Mouse (Mus musculus) heart, adult 18-20 months (tissue): ENCODE data around the gene Krt32. TPM values are rescaled to one million over a fixed set of nuclear protein-coding genes. Genes with fewer than 3 reads are reported as not detected.

ENCODE experiments used
- DNase-seq, 2 experiments: peaks; one replicate each; pipeline ENCODE4 v3.0.0; 2021 to 2022; ENCODE audit warnings: mixed read lengths in 1 of 2
- long read RNA-seq, 2 experiments: library from polyadenylated mRNA; stranded (forward); transcript quantifications; one replicate each; pipeline ENCODE4 v2.0.0; 2021
- total RNA-seq, 2 experiments: library from RNA; stranded (reverse); gene quantifications; 2 replicates each; pipeline ENCODE4 v1.2.3; 2021

Gene Krt32
- total RNA-seq = not detected
- long read RNA-seq, experiment 1 = 0 reads
- long read RNA-seq, experiment 2 = 0 reads

DNA sequence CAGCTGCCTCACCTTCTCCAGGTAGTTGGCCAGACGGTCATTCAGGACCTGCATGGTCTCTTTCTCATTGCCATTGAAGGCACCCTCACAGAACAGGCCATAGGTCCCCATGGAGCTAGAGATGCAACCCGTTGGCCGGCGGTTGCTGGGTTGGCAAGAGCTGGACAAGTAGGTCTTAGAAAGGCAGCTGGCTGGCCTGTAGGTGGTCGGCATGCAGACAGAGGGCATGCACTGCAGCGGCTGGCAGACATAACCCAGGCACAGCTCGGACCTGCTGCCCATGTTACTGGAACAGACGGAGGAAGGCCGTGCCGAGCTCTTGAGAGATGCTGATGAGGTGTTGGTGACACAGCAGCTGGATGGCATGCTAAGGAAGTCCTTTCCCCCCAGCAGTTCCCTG, at the start of gene Krt32:
TSS of gene Krt32 (minus strand) at position 366 of the 400 bp plus-strand sequence.
- no peak for DNase-seq

DNA sequence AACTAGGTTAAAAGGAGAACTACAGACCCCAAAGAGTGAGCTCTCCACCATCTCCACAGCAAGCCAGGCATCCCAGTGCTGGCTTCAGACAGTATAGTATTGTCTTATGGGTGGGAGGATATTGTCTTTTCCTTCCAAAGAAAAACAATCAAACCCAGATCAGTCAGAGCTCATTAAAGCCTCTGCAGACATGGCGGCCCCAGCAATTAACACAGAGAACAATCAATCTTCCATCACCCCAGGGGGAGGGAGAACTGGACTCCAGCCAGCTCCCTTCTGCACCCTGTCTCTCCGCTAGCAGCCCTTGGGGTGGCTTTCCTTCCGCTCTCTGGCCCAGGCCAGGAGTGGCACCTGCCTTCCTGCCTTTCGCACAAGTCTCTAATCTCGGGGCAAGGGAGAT, 49.7 kb upstream of the Krt32 start:
- no peak for DNase-seq

DNA sequence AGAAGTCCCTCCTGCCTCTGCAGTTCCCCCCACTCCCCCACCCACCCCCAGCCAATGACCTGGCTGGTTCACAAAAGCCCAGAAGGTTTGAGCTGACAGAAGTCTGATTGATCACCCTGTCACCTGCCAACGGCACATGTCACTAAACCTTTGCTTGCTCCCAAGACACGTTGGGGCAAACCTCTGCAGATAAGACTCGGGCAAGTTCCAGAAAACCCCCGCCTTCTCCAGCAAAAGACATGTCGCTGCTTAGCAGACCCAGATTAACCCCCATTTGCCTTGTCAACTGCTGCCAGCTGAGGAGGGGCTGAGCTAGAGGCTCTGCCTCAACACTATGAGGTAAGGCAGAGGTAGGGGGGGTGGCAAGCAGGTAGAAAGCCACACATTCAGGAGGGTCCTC, 48.5 kb upstream of the Krt32 start:
- no peak for DNase-seq

DNA sequence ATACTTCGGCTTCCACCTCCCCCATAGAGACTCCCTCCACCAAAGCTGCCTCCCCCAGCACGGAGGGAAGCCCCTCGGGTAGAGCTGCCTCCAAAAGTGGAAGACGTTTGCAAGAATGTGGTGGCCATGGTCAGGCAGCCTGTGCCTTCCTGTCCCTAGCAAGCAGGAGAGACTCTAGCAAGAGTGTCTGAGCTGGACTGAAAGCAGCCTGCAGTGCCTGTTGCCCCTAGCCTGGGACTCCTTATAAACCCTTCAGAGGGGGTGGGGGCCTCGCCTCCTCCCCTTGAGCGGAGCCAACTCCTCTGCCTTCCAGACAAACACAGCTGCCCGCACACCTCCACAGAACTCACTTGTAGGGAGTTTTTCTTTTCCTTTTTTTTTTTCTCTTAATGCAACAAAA, 47.7 kb upstream of the Krt32 start, which contains the start of gene Krt15:
TSS of gene Krt15 (minus strand) at position 198 of the 400 bp plus-strand sequence.
- DNase-seq = no peak

DNA sequence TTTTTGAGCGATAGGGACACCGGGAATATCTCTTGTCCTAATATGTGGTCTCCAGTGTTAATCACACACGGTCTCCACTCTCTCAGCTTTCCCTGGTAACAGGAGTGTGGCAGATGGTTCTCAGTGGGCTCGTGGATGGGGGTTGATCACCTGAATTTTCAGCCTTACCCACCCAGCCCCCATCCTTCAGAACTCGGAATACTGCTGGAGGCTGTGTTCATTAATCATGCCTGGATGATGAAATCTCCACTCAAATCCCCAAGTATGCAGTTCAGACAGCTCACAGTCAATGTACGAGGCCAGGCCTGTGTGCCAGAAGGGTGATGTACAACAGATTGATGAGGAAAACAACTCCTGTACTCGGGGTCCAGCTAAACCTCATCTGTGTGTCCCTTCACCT, 36.9 kb upstream of the Krt32 start:
- DNase-seq = no peak

DNA sequence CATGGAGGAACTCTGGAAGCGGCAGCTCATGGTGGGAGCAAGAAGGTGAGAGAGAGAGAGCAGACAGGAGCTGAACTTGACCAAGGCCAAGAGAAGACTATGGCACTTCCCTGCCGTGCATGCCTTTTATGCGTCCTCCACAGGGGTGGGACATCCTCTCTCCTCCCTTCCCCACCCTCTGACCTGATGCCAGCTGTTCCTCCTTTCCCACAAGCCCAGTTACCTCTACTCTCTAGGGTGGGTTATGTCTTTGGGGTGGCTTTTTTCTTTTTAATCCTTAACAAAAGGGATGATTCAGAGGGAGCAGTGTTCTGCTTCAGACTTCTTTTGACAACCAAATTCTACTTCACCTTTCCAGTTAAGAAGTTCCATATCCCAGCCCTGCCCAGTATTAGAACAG, 33.4 kb upstream of the Krt32 start, which contains the start of gene Krt13:
TSS of gene Krt13 (minus strand) at position 101 of the 400 bp plus-strand sequence.
- no peak for DNase-seq

DNA sequence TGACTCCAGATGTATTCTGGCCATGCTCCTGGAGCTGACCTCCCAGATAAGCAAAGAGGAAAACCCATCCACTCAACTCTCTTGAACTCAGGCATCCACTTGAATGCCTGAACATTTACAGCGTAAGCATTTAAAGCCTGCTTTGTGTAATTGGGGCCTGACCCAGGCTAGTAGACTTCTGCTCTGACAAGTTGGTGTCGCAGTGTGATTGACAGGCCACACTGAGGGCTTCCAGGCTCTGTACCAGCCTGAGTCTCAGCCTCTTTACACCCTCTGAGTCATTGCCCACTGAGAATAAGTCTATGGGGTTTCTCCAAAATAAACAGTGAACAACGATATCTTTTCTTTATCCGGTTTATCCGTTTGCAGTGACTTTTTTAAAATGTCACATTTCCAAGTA, 32.3 kb upstream of the Krt32 start:
- no peak for DNase-seq

DNA sequence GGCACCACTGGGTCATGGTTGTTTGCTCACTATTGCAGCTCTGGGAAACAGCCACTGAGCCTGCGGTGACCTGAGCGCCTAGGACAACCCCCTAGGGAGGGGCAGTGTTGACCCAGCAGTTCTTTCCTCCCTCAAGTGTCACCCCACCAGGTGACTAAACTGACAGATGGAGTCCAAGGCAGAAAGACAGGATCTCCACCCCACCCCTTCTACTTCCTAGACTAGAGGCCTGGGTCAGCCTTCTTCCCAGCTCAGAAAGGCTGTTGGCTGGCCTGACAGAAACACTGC, 25.7 kb upstream of the Krt32 start:
- no peak for DNase-seq

DNA sequence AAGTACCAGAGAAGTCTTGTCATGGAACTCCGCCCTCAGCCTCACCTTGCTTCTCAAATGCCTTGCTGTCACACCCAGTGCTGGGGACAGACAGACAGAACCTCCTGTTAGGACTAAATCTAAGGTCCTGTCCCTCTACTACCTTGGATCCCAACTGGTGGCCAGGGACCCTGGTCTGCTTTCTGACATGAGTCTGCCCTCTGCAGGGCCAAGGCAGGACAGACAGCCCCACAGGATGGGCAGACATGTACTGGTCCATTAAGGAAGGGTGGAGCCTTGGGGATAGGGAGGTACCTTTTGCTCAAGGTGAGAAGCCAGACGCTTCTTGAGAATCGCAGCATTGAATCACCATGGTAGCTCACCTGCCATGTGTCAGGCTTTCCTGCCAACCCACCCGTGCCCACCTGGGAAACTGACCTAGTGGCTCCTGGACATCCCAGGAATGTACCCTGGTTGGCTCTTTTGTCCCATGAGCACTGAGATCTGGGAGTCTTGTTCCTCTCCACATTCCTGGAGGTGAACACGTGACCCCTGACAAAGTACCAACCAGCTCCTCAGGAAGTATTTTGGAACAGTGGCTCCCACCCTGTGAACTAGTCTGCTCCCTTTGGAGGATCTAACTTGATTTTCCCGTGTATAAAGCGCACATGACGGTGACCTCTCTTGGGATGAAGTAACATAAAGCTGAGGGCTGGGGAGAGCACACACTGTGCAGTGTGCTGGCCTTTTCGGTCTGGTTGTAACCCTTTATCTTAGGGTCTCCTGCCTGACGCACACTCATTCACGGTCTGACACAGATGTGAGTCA, 25.1 kb upstream of the Krt32 start:
- DNase-seq = no peak

DNA sequence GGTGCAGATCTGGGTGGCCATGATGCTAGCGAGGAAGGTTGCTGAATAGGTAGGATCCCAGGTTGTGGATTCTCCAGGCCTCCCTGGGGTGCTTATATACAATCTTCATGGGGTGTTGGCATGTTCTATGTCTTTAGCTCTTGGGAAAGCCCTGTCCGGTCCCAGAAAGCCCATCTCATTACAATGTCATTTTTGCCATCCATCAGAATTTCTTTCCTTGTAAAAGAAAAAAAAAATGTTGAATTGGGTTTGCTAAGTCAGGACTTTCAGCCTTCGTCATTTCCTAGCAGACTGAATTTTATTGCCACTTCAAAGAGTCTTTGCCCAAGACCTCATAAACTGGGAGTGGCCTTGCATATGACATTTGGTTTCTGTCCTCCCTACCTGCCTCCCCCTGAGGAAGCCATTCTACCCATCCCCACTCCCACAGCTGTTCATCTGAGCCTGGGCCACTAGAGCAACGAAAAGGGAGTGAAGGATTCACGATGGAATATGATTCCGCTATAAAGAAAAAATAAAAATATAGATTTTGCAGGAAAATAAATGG, 17.6 kb upstream of the Krt32 start, which contains the start of gene Krt36:
TSS of gene Krt36 (minus strand) at position 51 of the 547 bp plus-strand sequence.
- no peak for DNase-seq

DNA sequence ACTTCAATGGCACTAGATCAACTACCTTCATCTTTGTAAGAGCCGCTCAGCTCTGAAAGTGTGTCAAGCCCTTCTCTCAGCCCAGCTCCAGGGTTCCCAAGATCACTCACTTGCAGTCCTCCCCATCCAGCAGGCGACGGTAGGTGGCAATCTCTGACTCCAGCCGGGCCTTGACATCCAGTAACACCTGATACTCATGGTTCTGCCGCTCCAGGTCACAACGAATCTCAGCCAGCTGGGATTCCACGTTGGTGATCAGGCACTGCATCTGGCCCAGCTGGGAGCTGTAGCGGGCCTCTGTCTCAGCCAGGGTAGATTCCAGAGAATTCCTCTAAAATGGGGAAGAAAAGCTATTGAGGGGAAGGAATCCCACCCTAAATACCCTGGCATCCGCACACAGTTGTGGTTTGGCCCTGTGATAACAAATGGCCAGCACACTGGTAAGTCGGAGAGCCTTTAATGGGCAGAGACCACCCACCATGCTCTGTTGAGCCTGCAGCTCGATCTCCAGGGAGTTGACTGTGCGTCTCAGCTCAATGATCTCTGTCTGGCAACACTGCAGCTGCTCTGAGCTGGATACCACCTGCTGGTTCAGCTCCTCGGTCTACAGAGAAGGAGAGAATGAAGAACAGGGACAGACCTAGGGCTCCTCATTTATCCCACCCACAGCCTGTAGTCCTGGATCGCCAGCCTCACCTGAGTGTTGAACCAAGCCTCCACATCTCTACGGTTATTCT, 14.8 kb upstream of the Krt32 start:
- DNase-seq = no peak

DNA sequence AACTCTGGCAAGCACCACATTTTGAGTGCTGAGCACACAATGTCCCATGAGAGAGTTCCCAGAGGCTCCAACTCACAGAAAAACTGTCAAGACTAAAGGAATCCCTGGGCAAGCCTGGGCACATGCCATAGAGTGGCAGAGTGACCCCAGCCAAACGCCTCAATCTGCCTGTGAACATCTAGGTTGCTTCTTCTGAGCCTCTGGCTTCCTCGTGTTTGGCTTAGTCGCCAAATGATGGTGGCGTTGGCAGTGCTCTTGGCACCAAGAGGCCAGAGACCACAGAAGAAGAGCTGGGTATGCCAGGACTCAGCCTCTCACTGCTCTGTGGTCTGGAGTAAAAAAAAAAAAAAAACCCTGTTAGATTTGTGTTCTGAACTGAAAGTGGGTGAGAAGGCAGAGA, 12.4 kb upstream of the Krt32 start:
- DNase-seq = no peak

DNA sequence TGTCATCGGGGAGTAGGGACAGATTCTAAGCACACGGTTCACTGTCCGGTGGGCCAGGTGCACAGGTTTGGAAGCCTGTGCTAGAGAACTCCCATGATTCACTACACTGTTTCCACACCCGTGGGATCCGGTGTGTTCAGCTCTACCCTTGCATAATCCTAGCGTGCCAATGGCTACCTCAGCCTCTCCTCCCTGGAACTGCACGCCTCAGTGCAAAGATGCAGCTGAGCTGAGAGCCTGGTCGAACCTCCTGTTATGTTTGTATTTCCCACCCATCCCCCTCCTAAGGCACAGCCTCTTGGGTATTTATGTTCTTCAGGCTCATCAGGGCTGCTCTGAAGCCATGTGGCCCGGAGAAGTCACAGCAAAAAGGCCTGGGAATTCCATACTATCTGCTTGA, 9.8 kb upstream of the Krt32 start:
- DNase-seq = no peak

DNA sequence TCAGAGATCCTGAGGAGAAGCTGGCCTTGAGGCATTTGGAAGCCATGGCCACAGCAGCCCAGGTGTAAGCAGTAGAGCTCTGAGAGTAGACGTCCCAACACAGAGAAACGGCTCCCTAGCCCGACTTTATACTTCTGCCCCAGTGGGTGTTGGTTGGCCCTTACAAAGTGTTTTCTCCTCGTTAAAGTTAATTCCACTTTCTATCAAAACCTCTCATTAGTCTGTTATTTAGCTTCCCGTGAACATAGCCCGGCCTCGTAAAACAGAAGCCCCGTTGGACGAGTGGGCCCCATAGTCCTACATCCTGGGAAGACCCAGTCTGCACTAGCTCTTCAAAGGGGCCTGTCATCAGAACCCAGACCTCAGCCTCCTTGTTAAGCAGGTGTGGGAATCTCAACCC, 8.1 kb upstream of the Krt32 start, which contains the start of gene Krt35:
TSS of gene Krt35 (minus strand) at position 101 of the 400 bp plus-strand sequence.
- DNase-seq = no peak

DNA sequence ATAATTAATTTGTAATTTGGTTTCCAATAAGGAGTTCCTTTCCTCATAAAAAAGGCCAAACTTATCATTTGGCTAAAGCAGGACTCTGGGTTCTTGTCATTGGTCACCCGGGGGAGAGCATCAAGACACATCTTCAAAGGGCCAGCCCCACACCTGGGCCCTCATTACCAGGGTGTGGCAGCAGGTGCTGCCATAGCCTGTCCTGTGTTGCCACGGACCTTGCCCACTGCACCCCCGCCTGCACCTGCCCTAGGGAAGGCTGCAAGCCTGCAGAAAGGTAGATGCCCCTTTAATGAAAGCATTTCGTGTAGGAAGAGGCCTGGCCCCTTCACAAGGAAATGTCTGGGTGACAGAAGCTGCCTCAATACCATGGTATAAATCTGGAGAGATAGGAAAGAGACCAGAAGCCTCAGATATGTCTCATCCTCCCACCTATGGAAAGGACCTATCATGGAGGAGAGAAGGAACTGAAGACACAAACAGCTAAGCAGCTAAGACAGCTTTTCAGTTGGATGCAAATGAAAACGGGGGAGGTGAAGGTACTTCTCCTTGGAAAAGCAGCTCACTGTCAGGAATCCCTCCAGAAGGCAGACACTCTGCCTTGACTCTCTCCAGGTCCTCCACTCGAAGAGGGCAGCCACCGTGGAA, 476 bp upstream of the Krt32 start:
- DNase-seq = no peak

DNA sequence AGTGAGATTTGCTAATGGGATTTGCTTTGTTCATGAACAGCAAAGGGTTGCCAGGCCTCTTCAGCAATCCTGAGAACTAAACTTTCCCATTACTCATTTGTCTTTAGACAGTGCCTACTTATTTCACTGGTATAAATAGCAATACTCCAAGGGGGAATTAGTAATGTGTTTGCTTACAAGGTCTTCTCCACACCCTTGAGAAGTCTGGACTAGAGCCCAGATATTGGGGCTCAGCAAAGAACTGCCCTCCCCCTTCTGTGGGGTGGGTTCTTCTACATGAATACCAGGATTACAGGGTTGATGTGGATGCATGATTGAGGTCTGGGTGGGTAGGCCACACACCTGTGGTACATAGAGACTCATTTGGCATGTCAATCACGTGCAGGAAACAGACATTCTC, 14.2 kb downstream of the Krt32 start:
- no peak for DNase-seq

DNA sequence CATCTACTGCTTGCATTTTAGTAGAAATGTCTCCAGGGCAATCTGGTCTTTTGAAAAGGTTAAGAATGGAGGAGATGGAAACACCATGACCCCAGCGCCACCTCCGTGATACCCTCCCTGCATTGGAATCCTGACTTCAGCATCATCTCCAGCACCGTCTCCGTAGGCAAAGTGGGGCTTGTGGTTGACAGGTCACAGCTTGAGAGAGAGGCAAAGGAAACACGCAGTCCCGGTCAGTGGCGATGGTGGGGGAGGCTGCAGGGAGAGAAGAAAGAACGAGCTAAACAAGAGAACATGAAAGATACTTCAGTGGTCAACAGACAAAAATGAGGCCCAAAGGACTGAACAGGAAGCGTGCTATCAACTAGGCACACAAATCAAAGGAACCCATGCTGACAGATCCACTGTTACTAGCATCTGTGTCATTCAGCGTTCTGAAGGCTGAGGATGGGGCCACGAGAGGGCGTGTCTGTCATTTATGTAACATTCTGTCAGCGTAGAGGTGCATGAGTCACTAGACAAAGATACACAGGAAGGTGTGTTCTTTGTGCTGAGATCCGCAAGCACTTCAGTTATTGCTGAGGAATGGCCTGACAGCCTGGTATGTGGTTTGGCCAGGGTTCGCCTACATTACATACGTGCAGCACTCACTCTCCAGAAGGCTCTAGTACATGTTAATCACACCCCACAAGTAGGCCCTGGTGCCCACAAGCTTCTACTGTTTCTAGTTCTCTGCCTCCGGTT, 20.6 kb downstream of the Krt32 start:
- no peak for DNase-seq

DNA sequence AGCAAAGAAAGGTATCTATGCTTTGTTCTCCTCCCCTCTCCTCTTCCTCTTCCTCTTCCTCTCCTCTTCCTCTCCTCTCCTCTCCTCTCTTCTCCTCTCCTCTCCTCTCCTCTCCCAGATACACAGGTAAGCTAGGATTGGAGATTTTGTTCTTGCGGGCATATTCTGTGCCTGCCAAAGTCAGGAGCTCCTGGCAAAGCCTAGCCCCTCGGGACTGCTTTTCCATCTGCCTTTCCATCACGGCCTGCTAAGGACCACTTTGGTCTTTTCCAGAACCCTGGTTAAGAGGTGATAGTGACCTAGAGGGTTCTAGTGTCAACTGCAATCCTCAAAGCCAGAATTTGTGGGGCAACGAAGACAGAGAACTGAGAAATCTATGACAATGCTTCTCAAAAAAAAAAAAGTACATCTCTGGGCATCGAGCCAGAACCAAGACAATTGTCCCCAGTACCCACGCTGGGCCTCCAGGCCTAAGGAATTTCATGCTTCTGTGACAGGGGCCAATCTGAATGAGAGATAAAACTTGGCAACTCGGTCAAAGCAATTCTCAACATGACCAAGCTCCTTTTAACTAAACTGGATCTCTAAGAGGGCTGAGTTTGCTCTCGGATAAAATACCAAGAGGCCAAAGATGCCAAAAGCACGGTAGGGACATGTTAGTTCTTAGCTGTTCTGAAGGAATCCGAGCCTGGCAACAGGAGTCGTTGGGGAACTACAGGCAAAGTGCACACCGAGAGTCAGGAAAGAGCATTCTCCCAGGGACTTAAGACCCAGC, 21.6 kb downstream of the Krt32 start:
- DNase-seq = no peak

DNA sequence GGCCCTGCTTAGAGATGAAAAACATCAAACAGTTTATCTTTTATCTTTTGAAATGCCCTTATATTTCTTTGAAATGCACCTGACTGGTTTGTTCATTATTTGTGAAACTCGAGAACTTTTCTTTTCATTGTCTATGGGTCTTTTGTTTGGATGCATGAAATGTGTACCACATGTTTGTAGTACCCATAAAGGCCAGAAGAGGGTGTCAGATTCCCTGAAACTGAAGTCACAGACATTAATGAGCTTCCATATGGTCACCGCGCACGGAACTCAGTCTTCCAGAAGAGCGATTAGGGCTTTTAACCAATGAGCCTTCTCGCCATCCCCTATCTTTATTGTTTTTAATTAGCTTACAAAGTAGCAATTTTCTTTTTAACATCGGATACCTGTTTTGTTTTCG, 29.2 kb downstream of the Krt32 start:
- no peak for DNase-seq

DNA sequence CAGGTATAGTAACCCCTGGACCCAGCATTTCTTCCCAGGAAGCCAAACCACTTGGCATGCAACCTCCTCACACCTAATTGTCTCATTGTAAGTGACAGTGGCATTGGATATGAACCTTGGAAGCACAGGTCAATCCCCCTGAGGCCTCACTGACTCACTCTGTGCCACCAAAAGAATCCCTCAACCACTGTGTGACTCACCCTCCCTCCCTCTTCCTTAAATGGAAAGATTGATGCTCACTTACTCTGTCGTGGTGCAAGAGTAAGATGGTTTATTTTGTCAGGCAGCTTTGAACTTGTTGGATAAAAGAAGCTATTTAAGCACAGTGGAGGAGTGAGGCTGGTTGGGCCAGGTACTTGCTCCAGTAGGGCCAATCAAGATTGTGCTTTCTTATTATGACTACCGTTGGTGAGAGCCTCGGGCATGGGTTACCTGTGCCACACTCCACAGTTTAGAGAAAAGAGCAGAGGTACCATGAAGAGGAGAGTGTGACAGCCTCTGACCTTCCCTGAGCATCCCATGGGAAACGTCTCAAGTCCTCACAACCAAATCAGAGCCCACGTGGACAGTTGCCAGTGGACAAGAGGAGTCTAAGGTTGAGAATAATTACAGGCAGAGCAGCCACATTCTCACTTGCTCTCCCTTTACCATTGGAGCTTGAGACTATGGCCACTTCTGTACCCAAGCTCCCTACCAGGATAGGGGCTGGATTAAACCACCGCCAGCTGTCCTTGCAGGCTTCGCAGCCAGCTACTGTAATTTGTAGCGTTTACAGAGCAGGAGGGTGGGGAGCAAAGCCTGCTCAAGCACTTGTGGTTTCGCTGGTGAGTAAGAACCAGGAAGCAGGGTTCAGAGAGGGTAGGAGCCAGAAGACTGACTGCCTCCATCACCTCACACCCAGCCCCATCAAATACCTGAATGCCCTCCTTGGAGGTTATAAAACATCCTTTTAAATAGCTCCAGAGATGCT, 32.1 kb downstream of the Krt32 start:
- no peak for DNase-seq
